ENCODE assay signal across 9 mouse cellular contexts in the genomic region with DNA sequence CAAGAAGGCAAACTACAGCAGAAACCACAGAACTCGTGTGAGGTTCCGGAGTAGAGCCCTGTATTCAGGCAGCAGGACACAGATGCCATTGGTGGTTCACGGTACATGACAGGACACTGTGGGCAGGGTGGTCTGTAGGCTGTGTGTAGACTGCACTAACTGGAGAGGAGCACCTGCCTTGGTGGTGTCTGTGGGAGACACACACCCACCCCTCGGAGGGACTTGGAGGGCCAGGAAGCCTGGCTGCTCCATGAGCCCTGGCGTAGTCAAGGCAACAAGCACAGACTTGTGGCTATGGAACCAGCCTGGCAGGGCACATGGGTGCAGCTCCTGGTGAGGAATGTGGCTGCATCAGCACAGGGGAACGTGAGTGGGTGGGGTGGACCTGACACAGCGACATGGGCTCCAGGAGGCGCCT. TPM values are rescaled to one million over a fixed set of nuclear protein-coding genes. Genes with fewer than 3 reads are reported as not detected.
DNase-seq lines count a peak whose midpoint lies in the region; ATAC-seq lines count a peak whose summit lies in the region.
"Had no signal": no experiment of that assay in that cellular context is flagged by ENCODE, and none has a peak within 500 bp of the region (broad histone marks: within the 10 kb centered on the region; RNA-seq: fewer than 3 reads in every experiment).

No protein-coding gene starts in this region.

- H3K4me2 ChIP-seq in limb, embryonic 15.5 days = no peak overlapping the region
- H3K4me2 ChIP-seq in kidney, embryonic 15.5 days = no peak overlapping the region
- H3K4me2 ChIP-seq: limb, embryonic 12.5 days had no signal

- no peak overlapping the region for H3K4me3 ChIP-seq in limb, embryonic 15.5 days
- H3K4me3 ChIP-seq in limb, embryonic 10.5 days = no peak overlapping the region
- no peak overlapping the region for H3K4me3 ChIP-seq in brown adipose tissue, adult 24 weeks (ENCODE audit: insufficient read depth, low read depth, low read length)
- H3K4me3 ChIP-seq in kidney, embryonic 15.5 days (replicated peaks) = no peak overlapping the region
- H3K4me3 ChIP-seq: limb, embryonic 12.5 days had no signal

- no peaks in the 10 kb centered on the region for H3K9me3 ChIP-seq in limb, embryonic 15.5 days
- H3K9me3 ChIP-seq in limb, embryonic 10.5 days (replicated peaks) = no peaks in the 10 kb centered on the region
- no peaks in the 10 kb centered on the region for H3K9me3 ChIP-seq in kidney, embryonic 15.5 days (replicated peaks)
- H3K9me3 ChIP-seq: limb, embryonic 12.5 days had no signal

- no peaks in the 10 kb centered on the region for H3K27me3 ChIP-seq in limb, embryonic 15.5 days
- peaks cover 6% of the 10 kb centered on the region; the same call in 1 of the 2 replicates for H3K27me3 ChIP-seq in limb, embryonic 10.5 days (ENCODE audit: low read depth, poor library complexity, severe bottlenecking)
- H3K27me3 ChIP-seq in kidney, embryonic 15.5 days = no peaks in the 10 kb centered on the region

- no peaks in the 10 kb centered on the region for H3K36me3 ChIP-seq in limb, embryonic 15.5 days
- H3K36me3 ChIP-seq in limb, embryonic 10.5 days = no peaks in the 10 kb centered on the region
- no peaks in the 10 kb centered on the region for H3K36me3 ChIP-seq in kidney, embryonic 15.5 days
- H3K36me3 ChIP-seq: limb, embryonic 12.5 days had no signal

- H3K9ac ChIP-seq in limb, embryonic 15.5 days = no peak overlapping the region
- no peak overlapping the region for H3K9ac ChIP-seq in kidney, embryonic 15.5 days

- ATAC-seq in limb, embryonic 15.5 days (ENCODE audit: insufficient number of reproducible peaks, low FRiP score, low TSS enrichment, low read depth) = peak; percentile 50; the same call in 1 of the 2 replicates
- no peak for ATAC-seq in kidney, embryonic 15.5 days (replicated peaks; ENCODE audit: low FRiP score)

- H3K27ac ChIP-seq in limb, embryonic 15.5 days = peak overlapping the region; percentile 6
- no peak overlapping the region for H3K27ac ChIP-seq in limb, embryonic 10.5 days
- peak overlapping the region; percentile 55 for H3K27ac ChIP-seq in brown adipose tissue, adult 24 weeks (replicated peaks; ENCODE audit: low read depth, low read length)
- no peak overlapping the region for H3K27ac ChIP-seq in kidney, embryonic 15.5 days
- H3K27ac ChIP-seq: limb, embryonic 12.5 days had no signal

- peaks cover 6% of the 10 kb centered on the region for H3K4me1 ChIP-seq in limb, embryonic 15.5 days
- H3K4me1 ChIP-seq in limb, embryonic 10.5 days = peaks cover 6% of the 10 kb centered on the region; the same call in 1 of the 2 replicates
- H3K4me1 ChIP-seq in brown adipose tissue, adult 24 weeks (ENCODE audit: control insufficient read depth, insufficient read depth, insufficient read length, low read length) = peaks cover 6% of the 10 kb centered on the region; the same call in 1 of the 2 replicates
- no peaks in the 10 kb centered on the region for H3K4me1 ChIP-seq in kidney, embryonic 15.5 days

- WGBS in limb, embryonic 15.5 days = 66% methylated on average over 8 of the region's 8 CpGs
- whole genome bisulfite sequencing in limb, embryonic 10.5 days = 81% methylated on average over 8 of the region's 8 CpGs
- 72% methylated on average over 8 of the region's 8 CpGs for WGBS in kidney, embryonic 15.5 days

- no peak for DNase-seq in limb, embryonic 10.5 days (ENCODE audit: low spot score)
- peak; percentile 52 for DNase-seq in layer of hippocampus, adult 8-10 months (ENCODE audit: low spot score in 2 of 2)
- peak; percentile 68 to 72 for DNase-seq in natural killer cell, adult 2 months (ENCODE audit: low spot score in 2 of 2)
- DNase-seq in testis, postnatal 14 days (ENCODE audit: low spot score) = no peak
- DNase-seq in ovary, postnatal 36 days (ENCODE audit: low spot score) = no peak

RNA-seq across cellular contexts. Expression of gene Rfx2, which starts 11.1 kb away (rescaled TPM):
- 6.0 and 6.1 TPM in 2 replicates for polyA plus RNA-seq in limb, embryonic 15.5 days (2015; fragmentation: Nextera tagmentation; extraction: Ambion mirVana)
- 3.2 and 4.5 TPM in 2 replicates for polyA plus RNA-seq in limb, embryonic 10.5 days (2016; fragmentation: Nextera tagmentation; extraction: Ambion mirVana)
- 2.5 and 3.0 TPM in 2 replicates for polyA plus RNA-seq in brown adipose tissue, adult 24 weeks (2012; ENCODE audit: insufficient read depth, insufficient read length, missing spikeins)
- 1 to 10 TPM; 4.3 to 6.0 (median 5.0) TPM for total RNA-seq in layer of hippocampus, adult 8-10 months (2022)
- polyA plus RNA-seq in kidney, embryonic 15.5 days (2015; fragmentation: Nextera tagmentation; extraction: Ambion mirVana) = 3.7 and 4.1 TPM in 2 replicates

RNA-seq across cellular contexts. Expression of gene Prr22, which starts 49.7 kb away (rescaled TPM):
- 0.72 and 1.00 TPM in 2 replicates for polyA plus RNA-seq in limb, embryonic 15.5 days (2015; fragmentation: Nextera tagmentation; extraction: Ambion mirVana)
- 1.5 and 2.2 TPM in 2 replicates for polyA plus RNA-seq in limb, embryonic 10.5 days (2016; fragmentation: Nextera tagmentation; extraction: Ambion mirVana)
- not detected in 2 replicates for polyA plus RNA-seq in brown adipose tissue, adult 24 weeks (2012; ENCODE audit: insufficient read depth, insufficient read length, missing spikeins)
- total RNA-seq in layer of hippocampus, adult 8-10 months (2022) = 1 to 10 TPM in 3 of 4 experiments, under 1 TPM in 1; 0.68 to 1.8 (median 1.6) TPM
- 1.7 and 1.8 TPM in 2 replicates for polyA plus RNA-seq in kidney, embryonic 15.5 days (2015; fragmentation: Nextera tagmentation; extraction: Ambion mirVana)

RNA-seq across cellular contexts. Expression of gene Acsbg2, which starts 54.5 kb away (rescaled TPM):
- polyA plus RNA-seq in limb, embryonic 15.5 days (2015; fragmentation: Nextera tagmentation; extraction: Ambion mirVana) = 0.06 TPM in 1 of 2 replicates, not detected in the other
- not detected in 2 replicates for polyA plus RNA-seq in limb, embryonic 10.5 days (2016; fragmentation: Nextera tagmentation; extraction: Ambion mirVana)
- not detected in 2 replicates for polyA plus RNA-seq in brown adipose tissue, adult 24 weeks (2012; ENCODE audit: insufficient read depth, insufficient read length, missing spikeins)
- not detected for total RNA-seq in layer of hippocampus, adult 8-10 months (2022)
- polyA plus RNA-seq in kidney, embryonic 15.5 days (2015; fragmentation: Nextera tagmentation; extraction: Ambion mirVana) = not detected in 2 replicates
- polyA plus RNA-seq: limb, embryonic 12.5 days had no signal

RNA-seq across cellular contexts. Expression of gene Dus3l, which starts 55.1 kb away (rescaled TPM):
- polyA plus RNA-seq in limb, embryonic 15.5 days (2015; fragmentation: Nextera tagmentation; extraction: Ambion mirVana) = 43.9 and 45.5 TPM in 2 replicates
- polyA plus RNA-seq in limb, embryonic 10.5 days (2016; fragmentation: Nextera tagmentation; extraction: Ambion mirVana) = 46.0 and 50.3 TPM in 2 replicates
- 4.6 and 13.1 TPM in 2 replicates for polyA plus RNA-seq in brown adipose tissue, adult 24 weeks (2012; ENCODE audit: insufficient read depth, insufficient read length, missing spikeins)
- total RNA-seq in layer of hippocampus, adult 8-10 months (2022) = 10 to 100 TPM; 65.0 to 75.5 (median 71.4) TPM
- polyA plus RNA-seq in kidney, embryonic 15.5 days (2015; fragmentation: Nextera tagmentation; extraction: Ambion mirVana) = 46.5 and 54.6 TPM in 2 replicates

RNA-seq across cellular contexts. Expression of gene 1700061G19Rik, which starts 55.6 kb away (rescaled TPM):
- 0.16 and 0.24 TPM in 2 replicates for polyA plus RNA-seq in limb, embryonic 15.5 days (2015; fragmentation: Nextera tagmentation; extraction: Ambion mirVana)
- 0.50 and 0.73 TPM in 2 replicates for polyA plus RNA-seq in limb, embryonic 10.5 days (2016; fragmentation: Nextera tagmentation; extraction: Ambion mirVana)
- polyA plus RNA-seq in brown adipose tissue, adult 24 weeks (2012; ENCODE audit: insufficient read depth, insufficient read length, missing spikeins) = not detected in 2 replicates
- total RNA-seq in layer of hippocampus, adult 8-10 months (2022) = under 1 TPM in 3 of 4 experiments, not detected in 1; 0.20 to 0.35 (median 0.27) TPM
- 0.27 and 0.30 TPM in 2 replicates for polyA plus RNA-seq in kidney, embryonic 15.5 days (2015; fragmentation: Nextera tagmentation; extraction: Ambion mirVana)

Comparison
In these comparisons a context has a peak if more than half of its experiments do, and no peak if none do; other contexts are left out.
1. H3K27ac ChIP-seq: peak in limb, embryonic 15.5 days (single experiment) and brown adipose tissue, adult 24 weeks (single experiment); none in limb, embryonic 10.5 days (single experiment) and kidney, embryonic 15.5 days (single experiment).
2. DNase-seq: peak in layer of hippocampus, adult 8-10 months (2 of 2) and natural killer cell, adult 2 months (2 of 2); none in limb, embryonic 10.5 days (single experiment), testis, postnatal 14 days (single experiment) and ovary, postnatal 36 days (single experiment).